Mouse (Mus musculus): Measurements from ENCODE around the gene Tex19.2.
"Not testable (repeated sequence)": the region's sequence is repeated elsewhere in the genome, so short reads cannot be mapped to it uniquely, and the experiment has no call there.

DNA sequence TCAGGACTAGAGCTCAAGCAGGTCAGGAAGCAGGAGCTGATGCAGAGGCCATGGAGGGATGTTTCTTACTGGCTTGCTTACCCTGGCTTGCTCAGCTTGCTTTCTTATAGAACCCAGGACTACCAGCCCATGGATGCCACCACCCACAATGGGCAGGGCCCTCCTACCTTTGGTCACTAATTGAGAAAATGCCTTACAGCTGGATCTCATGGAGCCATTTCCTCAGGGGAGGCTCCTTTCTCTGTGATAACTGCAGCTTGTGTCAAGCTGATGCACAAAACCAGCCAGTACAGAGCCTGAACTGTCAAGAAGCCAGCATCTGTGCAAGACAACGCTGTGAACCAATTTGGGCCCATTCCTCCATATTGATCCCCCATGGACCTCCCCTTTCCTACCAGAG lies 11.2 kb downstream of the Tex19.2 start:
- TF ChIP-seq CTCF (IDR thresholded peaks at IDR 0.05; ENCODE audit: low read depth, low read length); GATA1 (IDR thresholded peaks at IDR 0.05; ENCODE audit: borderline replicate concordance, low read length): not testable (repeated sequence)
